Mouse (Mus musculus) splenic B cell, adult 2 months (primary cell): ENCODE measurements around the gene Rsph6a.
"Not testable (repeated sequence)": the region's sequence is repeated elsewhere in the genome, so short reads cannot be mapped to it uniquely, and the experiment has no call there.

Source experiments
- DNase-seq: peaks from one replicate; pipeline ENCODE4 v3.0.0-alpha.2; 2011; ENCODE audit warnings: low read depth, low spot score
- H3K27me3 ChIP-seq: 2 replicates; pipeline ENCODE4 v1.6.1; 2012; ENCODE audit warnings: mild to moderate bottlenecking, low read length, moderate library complexity, mixed read lengths; ENCODE audit not compliant: control insufficient read depth, poor library complexity, insufficient read depth, severe bottlenecking
- H3K36me3 ChIP-seq: 2 replicates; pipeline ENCODE4 v1.6.1; 2012; ENCODE audit warnings: mild to moderate bottlenecking, low read length, moderate library complexity, mixed read lengths; ENCODE audit not compliant: control insufficient read depth, poor library complexity, insufficient read depth, severe bottlenecking

Gene Rsph6a

DNA sequence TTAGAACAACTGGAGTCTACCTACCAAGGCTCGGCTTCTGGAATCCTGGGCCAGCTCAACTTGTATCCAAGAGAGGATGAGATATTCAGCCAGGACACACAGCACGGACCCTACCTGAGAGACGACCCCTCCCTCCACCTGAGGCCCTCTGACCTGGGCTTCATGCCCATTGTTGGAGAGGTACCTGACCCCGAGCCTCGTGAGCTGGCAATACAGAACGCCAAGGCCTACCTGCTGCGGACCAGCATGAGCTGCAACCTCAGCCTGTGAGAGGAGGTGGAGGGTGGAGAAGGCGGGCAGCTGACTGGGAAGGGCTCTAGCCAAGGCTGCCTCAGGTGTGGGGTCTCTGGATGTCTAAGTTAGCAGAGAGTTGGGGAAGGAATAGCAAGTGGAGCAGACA lies 618 bp downstream of the Rsph6a start:
- H3K36me3 ChIP-seq = peaks cover 2% of the 10 kb centered on the region; the same call in 1 of the 2 replicates
- DNase-seq = no peak
- no peaks in the 10 kb centered on the region; the same call in 1 of the 2 replicates for H3K27me3 ChIP-seq

- DNase-seq = no peak
- Histone ChIP-seq H3K36me3 (no peaks in the 10 kb centered on the region), H3K27me3 (no peaks in the 10 kb centered on the region; the same call in 1 of the 2 replicates)
Measured at GRCm38 (mm10) chr7:19057405-19057804, 2.9 kb downstream of the Rsph6a start.

- Histone ChIP-seq H3K27me3 (no peaks in the 10 kb centered on the region), H3K36me3 (no peaks in the 10 kb centered on the region)
- no peak for DNase-seq
Measured at GRCm38 (mm10) chr7:19065896-19066295, 11.4 kb downstream of the Rsph6a start.

GRCm38 (mm10) chr7:19067063-19067462 lies 12.6 kb downstream of the Rsph6a start:
- no peaks in the 10 kb centered on the region for H3K36me3 ChIP-seq
- no peak for DNase-seq

DNA sequence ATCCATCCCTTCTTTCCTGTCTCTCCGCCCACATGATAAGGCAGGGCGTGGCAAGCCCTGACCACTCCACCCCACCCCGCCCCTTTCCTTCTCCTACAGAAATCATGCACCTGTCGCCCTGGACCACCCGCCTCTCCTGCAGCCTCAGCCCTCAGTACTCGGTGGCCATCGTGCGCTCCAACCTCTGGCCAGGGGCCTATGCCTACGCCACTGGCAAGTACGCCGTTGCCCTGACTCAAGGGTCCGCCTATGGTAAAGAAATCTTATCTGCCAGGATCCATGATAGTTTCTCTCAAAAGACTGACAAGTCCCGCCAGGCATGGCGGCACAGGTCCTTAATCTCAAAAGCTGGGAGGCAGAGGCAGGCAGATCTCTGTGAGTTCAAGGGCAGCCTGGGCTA lies 13.4 kb downstream of the Rsph6a start:
- Histone ChIP-seq H3K36me3 (no peaks in the 10 kb centered on the region), H3K27me3 (no peaks in the 10 kb centered on the region)
- no peak for DNase-seq

More at GRCm38 (mm10) chr7:19067063-19067462, 12.6 kb downstream of the Rsph6a start:
- no peaks in the 10 kb centered on the region for H3K27me3 ChIP-seq

GRCm38 (mm10) chr7:19068707-19069106 lies 14.2 kb downstream of the Rsph6a start:
- Histone ChIP-seq H3K36me3 (no peaks in the 10 kb centered on the region), H3K27me3 (no peaks in the 10 kb centered on the region)
- DNase-seq = peak; percentile 90

GRCm38 (mm10) chr7:19069500-19069899 lies 15.0 kb downstream of the Rsph6a start:
- Histone ChIP-seq H3K27me3 (0 out of 2 replicates have a peak, but pooled peaks cover under 1% of the 10 kb centered on the region), H3K36me3 (no peaks in the 10 kb centered on the region)
- peak; percentile 65 for DNase-seq

DNA sequence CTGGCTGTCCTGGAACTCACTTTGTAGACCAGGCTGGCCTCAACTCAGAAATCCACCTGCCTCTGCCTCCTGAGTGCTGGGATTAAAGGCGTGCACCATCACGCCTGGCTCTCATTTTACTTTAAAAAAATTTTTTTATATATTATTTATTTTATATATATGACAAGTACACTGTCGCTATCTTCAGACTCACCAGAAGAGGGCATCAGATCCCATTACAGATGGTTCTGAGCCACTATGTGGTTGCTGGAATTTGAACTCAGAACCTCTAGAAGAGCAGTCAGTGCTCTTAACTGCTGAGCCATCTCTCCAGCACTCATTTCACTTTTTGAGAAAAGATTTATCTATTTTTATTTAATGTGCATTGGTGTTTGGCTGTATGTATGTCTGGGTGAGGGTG lies 16.5 kb downstream of the Rsph6a start:
- not testable (repeated sequence) for H3K36me3 ChIP-seq, H3K27me3 ChIP-seq, DNase-seq

- Histone ChIP-seq H3K36me3 (no peaks in the 10 kb centered on the region), H3K27me3 (0 out of 2 replicates have a peak, but pooled peaks cover 3% of the 10 kb centered on the region)
- DNase-seq = peak; percentile 61
Measured at GRCm38 (mm10) chr7:19073504-19073903, 19.0 kb downstream of the Rsph6a start.

DNA sequence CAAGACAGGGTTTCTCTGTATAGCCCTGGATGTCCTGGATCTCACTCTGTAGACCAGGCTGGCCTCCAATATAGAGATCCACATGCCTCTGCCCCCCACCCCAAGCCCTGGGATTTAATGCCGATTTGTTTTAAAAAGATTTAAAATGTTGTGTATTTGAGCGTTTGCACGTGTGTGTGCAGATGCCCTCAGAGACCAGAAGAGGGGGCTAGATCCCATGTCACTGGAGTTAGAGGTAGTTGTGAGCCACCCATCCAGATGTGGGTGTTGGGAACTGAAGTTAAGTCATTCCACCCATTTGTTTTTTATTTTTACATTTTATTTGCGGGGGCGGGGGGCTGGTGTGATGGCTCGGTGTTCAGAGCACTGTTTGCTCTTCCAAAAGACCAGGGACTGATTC lies 20.0 kb downstream of the Rsph6a start:
- no peak for DNase-seq
- no peaks in the 10 kb centered on the region for H3K36me3 ChIP-seq
- H3K27me3 ChIP-seq = 0 out of 2 replicates have a peak, but pooled peaks cover 3% of the 10 kb centered on the region

DNA sequence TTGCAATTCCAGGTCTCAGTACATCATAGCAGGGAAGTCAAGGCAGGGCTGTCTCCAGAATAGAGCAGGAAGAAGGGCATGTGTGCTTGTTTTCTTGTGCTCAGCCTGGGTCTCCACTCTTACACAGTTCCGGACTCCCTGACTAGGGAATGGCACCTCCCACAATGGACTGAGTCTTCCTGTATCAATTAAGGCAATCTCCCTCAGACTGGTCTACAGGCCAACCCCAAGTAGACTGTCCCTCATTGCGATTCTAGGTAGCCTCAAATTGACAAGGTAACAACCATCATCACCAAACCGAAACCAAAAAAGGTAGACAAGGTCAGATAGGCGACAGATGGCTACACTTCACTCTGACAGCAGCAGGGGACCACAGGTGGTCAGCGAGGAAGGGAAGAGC lies 20.7 kb downstream of the Rsph6a start:
- H3K27me3 ChIP-seq = 0 out of 2 replicates have a peak, but pooled peaks cover 3% of the 10 kb centered on the region
- no peaks in the 10 kb centered on the region for H3K36me3 ChIP-seq
- no peak for DNase-seq

DNA sequence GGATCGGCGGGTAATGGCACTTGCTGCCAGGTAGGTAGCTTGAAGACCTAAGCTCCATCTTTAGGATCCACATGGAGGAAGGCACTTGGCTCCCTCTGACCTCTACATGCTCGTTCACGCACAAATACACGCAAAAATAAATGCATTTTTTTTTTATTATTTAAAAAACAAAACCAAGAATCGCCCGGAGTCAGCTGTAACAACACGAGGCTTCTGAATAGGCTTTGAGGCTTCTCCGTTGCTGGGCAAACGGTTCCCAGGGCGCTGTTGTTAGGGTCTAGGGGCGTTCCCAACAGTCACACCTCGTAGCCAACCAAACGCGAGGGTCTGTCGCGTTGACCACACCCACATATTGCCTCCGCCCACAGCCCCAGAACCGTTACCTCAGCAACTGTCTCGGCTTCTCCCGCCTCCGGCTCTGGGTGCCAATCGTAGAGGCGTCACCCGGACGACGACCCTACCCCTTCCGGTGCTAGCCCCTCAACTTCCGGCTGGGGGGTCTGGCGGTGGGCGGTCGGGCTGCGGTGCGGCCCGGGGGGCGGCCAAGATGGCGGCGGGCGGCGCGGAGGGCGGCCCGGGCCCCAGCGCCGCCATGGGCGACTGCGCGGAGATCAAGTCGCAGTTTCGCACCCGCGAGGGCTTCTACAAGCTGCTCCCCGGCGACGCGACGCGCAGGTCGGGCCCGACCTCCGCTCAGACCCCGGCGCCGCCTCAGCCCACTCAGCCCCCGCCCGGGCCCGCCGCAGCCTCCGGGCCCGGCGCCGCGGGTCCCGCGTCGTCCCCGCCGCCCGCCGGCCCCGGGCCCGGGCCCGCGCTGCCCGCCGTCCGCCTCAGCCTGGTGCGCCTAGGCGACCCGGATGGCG lies 21.5 kb downstream of the Rsph6a start, which contains the start of gene Dmwd:
Dmwd (plus strand) TSS at position 505 of the 863 bp plus-strand sequence.
- 0 out of 2 replicates have a peak, but pooled peaks cover 3% of the 10 kb centered on the region for H3K27me3 ChIP-seq
- no peaks in the 10 kb centered on the region for H3K36me3 ChIP-seq
- peak; percentile 77 for DNase-seq

DNA sequence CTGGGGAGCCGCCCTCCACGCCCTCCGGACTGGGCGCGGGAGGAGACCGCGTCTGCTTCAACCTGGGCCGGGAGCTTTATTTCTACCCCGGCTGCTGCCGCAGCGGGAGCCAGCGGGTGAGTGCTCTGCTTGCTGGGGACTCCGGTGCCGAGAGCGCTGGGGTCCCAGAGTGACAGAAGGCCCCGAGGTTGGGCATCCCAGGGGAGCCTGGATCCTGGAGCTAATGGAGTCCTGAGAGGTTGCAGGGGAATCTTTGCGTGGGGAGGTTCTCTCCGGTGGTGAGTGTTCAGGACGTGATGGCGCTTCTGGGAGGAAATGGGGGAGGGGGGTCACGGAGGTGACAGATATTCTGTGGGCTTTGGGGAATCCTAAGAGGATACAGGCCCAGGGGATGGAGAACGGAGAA lies 22.1 kb downstream of the Rsph6a start:
- no peaks in the 10 kb centered on the region for H3K36me3 ChIP-seq
- peak; percentile 26 for DNase-seq
- H3K27me3 ChIP-seq = 0 out of 2 replicates have a peak, but pooled peaks cover 3% of the 10 kb centered on the region

GRCm38 (mm10) chr7:19077761-19078160 lies 23.3 kb downstream of the Rsph6a start:
- peak; percentile 92 for DNase-seq
- Histone ChIP-seq H3K36me3 (no peaks in the 10 kb centered on the region), H3K27me3 (0 out of 2 replicates have a peak, but pooled peaks cover 3% of the 10 kb centered on the region)

DNA sequence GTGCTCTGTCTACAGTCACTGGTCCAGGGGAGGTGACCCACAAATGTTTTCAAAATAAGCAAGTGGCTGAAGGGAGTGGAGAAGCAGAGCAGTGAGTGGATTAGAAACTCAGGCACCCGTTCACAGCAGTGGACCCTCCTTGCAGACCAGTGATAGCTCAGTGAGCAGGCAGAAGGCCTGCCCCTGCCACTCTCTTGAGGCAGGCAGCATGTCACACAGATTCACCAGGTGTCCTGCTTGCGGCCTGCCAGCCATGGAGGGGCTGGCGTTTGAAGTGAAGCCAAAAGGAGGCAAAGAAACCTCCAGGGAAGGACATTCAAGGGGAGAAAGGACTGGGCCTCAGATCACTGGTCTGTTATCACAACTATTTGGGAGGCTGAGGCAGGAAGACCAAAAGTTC lies 24.2 kb downstream of the Rsph6a start:
- Histone ChIP-seq H3K36me3 (no peaks in the 10 kb centered on the region), H3K27me3 (0 out of 2 replicates have a peak, but pooled peaks cover 3% of the 10 kb centered on the region)
- no peak for DNase-seq
